Mouse (Mus musculus): ENCODE measurements around the gene Pdilt. TPM values are rescaled to one million over a fixed set of nuclear protein-coding genes. Genes with fewer than 3 reads are reported as not detected.
"Not testable (repeated sequence)": the region's sequence is repeated elsewhere in the genome, so short reads cannot be mapped to it uniquely, and the experiment has no call there.

The Pdilt gene
- polyA plus RNA-seq (2015; fragmentation: Nextera tagmentation; extraction: Ambion mirVana) = not detected in 2 replicates

- Histone ChIP-seq H3K27me3 (ENCODE audit: control insufficient read depth, insufficient read depth, low read length) (no peaks in the 10 kb centered on the region), H3K4me1 (ENCODE audit: control insufficient read depth, insufficient read depth, low read length) (no peaks in the 10 kb centered on the region), H3K9me3 (replicated peaks; ENCODE audit: control insufficient read depth, low read length) (no peaks in the 10 kb centered on the region), H3K27ac (ENCODE audit: low read length) (no peak within 1 kb of the TSS), H3K4me2 (ENCODE audit: low read depth, low read length) (no peak within 1 kb of the TSS), H3K4me3 (replicated peaks; ENCODE audit: low read length) (no peak within 1 kb of the TSS), H3K9ac (ENCODE audit: low read length) (no peak within 1 kb of the TSS), H3K36me3 (ENCODE audit: control insufficient read depth, insufficient read depth, low read length) (no peaks in the 10 kb centered on the region)
- 64% methylated on average over 4 of the region's 4 CpGs for WGBS
- no peak for ATAC-seq (ENCODE audit: insufficient read depth, low FRiP score)
These were observed at the start of gene Pdilt for GRCm38 (mm10) chr7:119523389-119523788. Gene Pdilt (minus strand): TSS chr7:119523489.

- not testable (repeated sequence) for ATAC-seq (ENCODE audit: insufficient read depth, low FRiP score); H3K36me3 ChIP-seq (ENCODE audit: control insufficient read depth, insufficient read depth, low read length); H3K9ac ChIP-seq (ENCODE audit: low read length); H3K4me3 ChIP-seq (replicated peaks; ENCODE audit: low read length); H3K4me2 ChIP-seq (ENCODE audit: low read depth, low read length); H3K27ac ChIP-seq (ENCODE audit: low read length); H3K27me3 ChIP-seq (ENCODE audit: control insufficient read depth, insufficient read depth, low read length); H3K9me3 ChIP-seq (replicated peaks; ENCODE audit: control insufficient read depth, low read length); H3K4me1 ChIP-seq (ENCODE audit: control insufficient read depth, insufficient read depth, low read length)
- WGBS = 88% methylated on average over 2 of the region's 2 CpGs
These were observed 39.2 kb upstream of the Pdilt start for GRCm38 (mm10) chr7:119562476-119562875.

- Histone ChIP-seq H3K4me2 (ENCODE audit: low read depth, low read length) (no peak overlapping the region), H3K36me3 (ENCODE audit: control insufficient read depth, insufficient read depth, low read length) (no peaks in the 10 kb centered on the region), H3K4me1 (ENCODE audit: control insufficient read depth, insufficient read depth, low read length) (no peaks in the 10 kb centered on the region), H3K4me3 (replicated peaks; ENCODE audit: low read length) (no peak overlapping the region), H3K9ac (ENCODE audit: low read length) (no peak overlapping the region), H3K9me3 (replicated peaks; ENCODE audit: control insufficient read depth, low read length) (no peaks in the 10 kb centered on the region), H3K27ac (ENCODE audit: low read length) (no peak overlapping the region), H3K27me3 (ENCODE audit: control insufficient read depth, insufficient read depth, low read length) (no peaks in the 10 kb centered on the region)
- WGBS = 52% methylated on average over 4 of the region's 4 CpGs
- no peak for ATAC-seq (ENCODE audit: insufficient read depth, low FRiP score)
These were observed 38.2 kb upstream of the Pdilt start for GRCm38 (mm10) chr7:119561441-119561840.

- no peak overlapping the region for H3K27ac ChIP-seq (ENCODE audit: low read length)
- no peaks in the 10 kb centered on the region for H3K9me3 ChIP-seq (replicated peaks; ENCODE audit: control insufficient read depth, low read length)
- WGBS = 84% methylated on average over 3 of the region's 3 CpGs
- H3K4me1 ChIP-seq (ENCODE audit: control insufficient read depth, insufficient read depth, low read length) = no peaks in the 10 kb centered on the region
- H3K9ac ChIP-seq (ENCODE audit: low read length) = no peak overlapping the region
- H3K27me3 ChIP-seq (ENCODE audit: control insufficient read depth, insufficient read depth, low read length) = no peaks in the 10 kb centered on the region
- H3K36me3 ChIP-seq (ENCODE audit: control insufficient read depth, insufficient read depth, low read length) = no peaks in the 10 kb centered on the region
- ATAC-seq (ENCODE audit: insufficient read depth, low FRiP score) = no peak
- no peak overlapping the region for H3K4me3 ChIP-seq (replicated peaks; ENCODE audit: low read length)
- no peak overlapping the region for H3K4me2 ChIP-seq (ENCODE audit: low read depth, low read length)
These were observed 37.2 kb upstream of the Pdilt start for GRCm38 (mm10) chr7:119560452-119560835.

GRCm38 (mm10) chr7:119559789-119560451, 36.6 kb upstream of the Pdilt start:
- H3K27ac ChIP-seq (ENCODE audit: low read length) = no peak overlapping the region
- H3K27me3 ChIP-seq (ENCODE audit: control insufficient read depth, insufficient read depth, low read length) = no peaks in the 10 kb centered on the region
- H3K36me3 ChIP-seq (ENCODE audit: control insufficient read depth, insufficient read depth, low read length) = no peaks in the 10 kb centered on the region
- H3K4me1 ChIP-seq (ENCODE audit: control insufficient read depth, insufficient read depth, low read length) = no peaks in the 10 kb centered on the region
- WGBS = 77% methylated on average over 3 of the region's 3 CpGs
- no peak overlapping the region for H3K4me3 ChIP-seq (replicated peaks; ENCODE audit: low read length)
- ATAC-seq (ENCODE audit: insufficient read depth, low FRiP score) = no peak
- H3K9ac ChIP-seq (ENCODE audit: low read length) = no peak overlapping the region
- no peak overlapping the region for H3K4me2 ChIP-seq (ENCODE audit: low read depth, low read length)
- H3K9me3 ChIP-seq (replicated peaks; ENCODE audit: control insufficient read depth, low read length) = no peaks in the 10 kb centered on the region

- Histone ChIP-seq H3K9me3 (replicated peaks; ENCODE audit: control insufficient read depth, low read length) (no peaks in the 10 kb centered on the region), H3K9ac (ENCODE audit: low read length) (no peak within 1 kb of the TSS), H3K27ac (ENCODE audit: low read length) (no peak within 1 kb of the TSS), H3K4me2 (ENCODE audit: low read depth, low read length) (no peak within 1 kb of the TSS), H3K4me3 (replicated peaks; ENCODE audit: low read length) (no peak within 1 kb of the TSS), H3K27me3 (ENCODE audit: control insufficient read depth, insufficient read depth, low read length) (no peaks in the 10 kb centered on the region), H3K4me1 (ENCODE audit: control insufficient read depth, insufficient read depth, low read length) (no peaks in the 10 kb centered on the region), H3K36me3 (ENCODE audit: control insufficient read depth, insufficient read depth, low read length) (no peaks in the 10 kb centered on the region)
- WGBS = 67% methylated on average over 1 of the region's 1 CpGs
- no peak for ATAC-seq (ENCODE audit: insufficient read depth, low FRiP score)
These were observed 30.8 kb upstream of the Pdilt start, which contains the start of gene Acsm2 for GRCm38 (mm10) chr7:119554040-119554439. Gene Acsm2 (plus strand): TSS chr7:119554340.

- Histone ChIP-seq H3K27me3 (ENCODE audit: control insufficient read depth, insufficient read depth, low read length) (no peaks in the 10 kb centered on the region), H3K36me3 (ENCODE audit: control insufficient read depth, insufficient read depth, low read length) (no peaks in the 10 kb centered on the region), H3K4me1 (ENCODE audit: control insufficient read depth, insufficient read depth, low read length) (no peaks in the 10 kb centered on the region), H3K4me2 (ENCODE audit: low read depth, low read length) (no peak overlapping the region), H3K4me3 (replicated peaks; ENCODE audit: low read length) (no peak overlapping the region), H3K9me3 (replicated peaks; ENCODE audit: control insufficient read depth, low read length) (no peaks in the 10 kb centered on the region), H3K9ac (ENCODE audit: low read length) (no peak overlapping the region), H3K27ac (ENCODE audit: low read length) (no peak overlapping the region)
- 72% methylated on average over 3 of the region's 3 CpGs for WGBS
- no peak for ATAC-seq (ENCODE audit: insufficient read depth, low FRiP score)
These were observed 27.4 kb upstream of the Pdilt start for GRCm38 (mm10) chr7:119550471-119551222.

GRCm38 (mm10) chr7:119545572-119545971, 22.3 kb upstream of the Pdilt start:
- Histone ChIP-seq H3K4me2 (ENCODE audit: low read depth, low read length) (no peak overlapping the region), H3K27ac (ENCODE audit: low read length) (no peak overlapping the region), H3K27me3 (ENCODE audit: control insufficient read depth, insufficient read depth, low read length) (no peaks in the 10 kb centered on the region), H3K4me3 (replicated peaks; ENCODE audit: low read length) (no peak overlapping the region), H3K36me3 (ENCODE audit: control insufficient read depth, insufficient read depth, low read length) (no peaks in the 10 kb centered on the region), H3K4me1 (ENCODE audit: control insufficient read depth, insufficient read depth, low read length) (no peaks in the 10 kb centered on the region), H3K9ac (ENCODE audit: low read length) (no peak overlapping the region), H3K9me3 (replicated peaks; ENCODE audit: control insufficient read depth, low read length) (no peaks in the 10 kb centered on the region)
- ATAC-seq (ENCODE audit: insufficient read depth, low FRiP score) = no peak

- Histone ChIP-seq H3K4me2 (ENCODE audit: low read depth, low read length) (no peak overlapping the region), H3K36me3 (ENCODE audit: control insufficient read depth, insufficient read depth, low read length) (no peaks in the 10 kb centered on the region), H3K9ac (ENCODE audit: low read length) (no peak overlapping the region), H3K27ac (ENCODE audit: low read length) (no peak overlapping the region), H3K9me3 (replicated peaks; ENCODE audit: control insufficient read depth, low read length) (no peaks in the 10 kb centered on the region), H3K4me1 (ENCODE audit: control insufficient read depth, insufficient read depth, low read length) (no peaks in the 10 kb centered on the region), H3K27me3 (ENCODE audit: control insufficient read depth, insufficient read depth, low read length) (no peaks in the 10 kb centered on the region), H3K4me3 (replicated peaks; ENCODE audit: low read length) (no peak overlapping the region)
- WGBS = 68% methylated on average over 2 of the region's 2 CpGs
- no peak for ATAC-seq (ENCODE audit: insufficient read depth, low FRiP score)
These were observed 19.2 kb upstream of the Pdilt start for GRCm38 (mm10) chr7:119542445-119542844.

Measured in stomach, embryonic 16.5 days (tissue).